Comparison of ENCODE assay signal across 8 mouse cellular contexts in the genomic region with DNA sequence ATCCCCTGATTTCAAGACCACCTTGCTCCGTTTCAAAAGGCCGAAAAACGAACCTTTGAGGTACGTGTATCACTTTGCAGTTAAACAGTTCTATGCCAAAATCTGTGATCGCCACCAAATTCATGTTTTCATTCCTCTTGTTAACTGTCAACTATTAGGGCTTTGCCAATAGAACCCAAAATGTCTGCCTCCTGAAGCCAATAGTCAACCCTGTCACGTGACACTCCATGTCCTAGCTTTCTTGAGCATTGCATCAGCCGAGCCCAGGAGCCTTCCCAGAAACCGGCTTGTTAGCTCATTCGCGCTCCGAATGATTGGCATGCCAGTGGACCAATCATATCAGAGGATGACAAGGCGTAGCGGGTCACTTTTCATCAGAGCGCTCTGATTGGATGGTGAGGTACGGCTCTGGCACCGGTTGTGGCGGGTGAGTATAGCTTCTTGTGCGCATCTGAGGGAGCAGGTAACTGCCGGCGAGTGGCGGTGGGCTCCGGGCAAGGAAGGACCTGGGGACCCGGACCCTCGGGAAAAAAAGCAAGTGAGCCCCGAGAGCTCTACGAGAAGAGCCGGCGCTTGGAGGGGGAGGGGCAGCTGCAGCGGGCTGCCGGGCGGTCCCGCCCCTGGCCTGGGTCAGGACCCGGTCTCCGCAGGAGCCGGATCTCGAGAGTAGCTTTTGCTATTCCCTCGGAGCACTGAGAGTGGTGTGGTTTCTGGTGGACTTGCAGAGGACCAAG. TPM values are rescaled to one million over a fixed set of nuclear protein-coding genes. Genes with fewer than 3 reads are reported as not detected.
A peak's percentile ranks its signal among the peaks of the same experiment; 100 is the strongest.
DNase-seq lines count a peak whose midpoint lies in the region; ATAC-seq and TF ChIP-seq lines count a peak whose summit lies in the region.

No protein-coding gene starts in this region.

- H3K27ac ChIP-seq in bone marrow macrophage, adult 2 months (ENCODE audit: insufficient read depth, low read depth, low read length): peak overlapping the region; percentile 59
- H3K27ac ChIP-seq in embryonic fibroblast, embryonic 13.5 days (ENCODE audit: insufficient read depth, low read length): peak overlapping the region; percentile 84
- H3K27ac ChIP-seq in kidney, embryonic 14.5 days (ENCODE audit: low read depth, low read length): peak overlapping the region; percentile 72
- peak overlapping the region; percentile 76 for H3K27ac ChIP-seq in limb, embryonic 15.5 days

- peak; percentile 99 for ATAC-seq in kidney, embryonic 14.5 days (ENCODE audit: low FRiP score, low TSS enrichment)
- peak; percentile 98 for ATAC-seq in limb, embryonic 15.5 days (ENCODE audit: insufficient number of reproducible peaks, low FRiP score, low TSS enrichment, low read depth)

- peak; percentile 100 for DNase-seq in A20 (ENCODE audit: low read depth, low spot score)
- DNase-seq in heart, adult 9 months (ENCODE audit: low spot score in 2 of 2): peak; percentile 99 to 100
- DNase-seq in monocyte, adult 2 months (ENCODE audit: low read depth in 1 of 2, low spot score in 2 of 2): peak; percentile 91 to 96
- peak; percentile 97 to 99 for DNase-seq in spleen, postnatal 36 days (ENCODE audit: low spot score in 2 of 2)

- H3K4me1 ChIP-seq in bone marrow macrophage, adult 2 months (ENCODE audit: control insufficient read depth, insufficient read depth, low read length): peaks cover 15% of the 10 kb centered on the region
- peaks cover 5% of the 10 kb centered on the region; the same call in 1 of the 2 replicates for H3K4me1 ChIP-seq in embryonic fibroblast, embryonic 13.5 days (ENCODE audit: control insufficient read depth, insufficient read depth, low read length)
- H3K4me1 ChIP-seq in kidney, embryonic 14.5 days (ENCODE audit: control insufficient read depth, insufficient read depth, low read length): peaks cover 17% of the 10 kb centered on the region
- H3K4me1 ChIP-seq in limb, embryonic 15.5 days: peaks cover 21% of the 10 kb centered on the region

- peaks cover 24% of the 10 kb centered on the region for H3K36me3 ChIP-seq in kidney, embryonic 14.5 days (ENCODE audit: control insufficient read depth, insufficient read depth, low read length)
- peaks cover 20% of the 10 kb centered on the region for H3K36me3 ChIP-seq in limb, embryonic 15.5 days

- H3K27me3 ChIP-seq in kidney, embryonic 14.5 days (ENCODE audit: control insufficient read depth, insufficient read depth, low read length): peaks cover 3% of the 10 kb centered on the region; the same call in 1 of the 2 replicates
- peaks cover 4% of the 10 kb centered on the region for H3K27me3 ChIP-seq in limb, embryonic 15.5 days

- H3K4me3 ChIP-seq in bone marrow macrophage, adult 2 months (ENCODE audit: insufficient read depth, low read length): peak overlapping the region; percentile 77
- peak overlapping the region; percentile 93 for H3K4me3 ChIP-seq in embryonic fibroblast, embryonic 13.5 days (ENCODE audit: insufficient read depth, low read length)
- H3K4me3 ChIP-seq in kidney, embryonic 14.5 days (ENCODE audit: low read length): peak overlapping the region; percentile 68
- H3K4me3 ChIP-seq in limb, embryonic 15.5 days: peak overlapping the region; percentile 68

- no peak for TF ChIP-seq POLR2A in bone marrow macrophage, adult 2 months (IDR thresholded peaks at IDR 0.05; ENCODE audit: borderline replicate concordance, low read depth, low read length)
- TF ChIP-seq POLR2A in embryonic fibroblast, embryonic 13.5 days (IDR thresholded peaks at IDR 0.05; ENCODE audit: low read depth, low read length): peak; percentile 81

- peak overlapping the region; percentile 74 for H3K9ac ChIP-seq in kidney, embryonic 14.5 days (ENCODE audit: low read depth, low read length)
- H3K9ac ChIP-seq in limb, embryonic 15.5 days: peak overlapping the region; percentile 65

- WGBS in kidney, embryonic 14.5 days: 7% methylated on average over 37 of the region's 37 CpGs
- WGBS in limb, embryonic 15.5 days: 5% methylated on average over 37 of the region's 37 CpGs

- TF ChIP-seq CTCF in bone marrow macrophage, adult 2 months (IDR thresholded peaks at IDR 0.05; ENCODE audit: low read depth, low read length): no peak
- no peak for TF ChIP-seq CTCF in embryonic fibroblast, embryonic 13.5 days (IDR thresholded peaks at IDR 0.05; ENCODE audit: borderline replicate concordance, insufficient read depth, low read length)

- peak overlapping the region; percentile 76 for H3K4me2 ChIP-seq in kidney, embryonic 14.5 days (replicated peaks; ENCODE audit: low read depth, low read length)
- H3K4me2 ChIP-seq in limb, embryonic 15.5 days: peak overlapping the region; percentile 57

- no peaks in the 10 kb centered on the region for H3K9me3 ChIP-seq in kidney, embryonic 14.5 days (ENCODE audit: control insufficient read depth, low read length)
- no peaks in the 10 kb centered on the region for H3K9me3 ChIP-seq in limb, embryonic 15.5 days

RNA-seq across cellular contexts. Expression of gene Aars, which starts 0.7 kb away (rescaled TPM):
- 20.8 and 27.2 TPM in 2 replicates for polyA plus RNA-seq in bone marrow macrophage, adult 2 months (2012; ENCODE audit: insufficient read depth, insufficient read length, missing spikeins)
- 192 and 194 TPM in 2 replicates for polyA plus RNA-seq in embryonic fibroblast, embryonic 13.5 days (2011; ENCODE audit: insufficient read length, low read depth, missing spikeins)
- 37.9 and 59.7 TPM in 2 replicates for polyA plus RNA-seq in kidney, embryonic 14.5 days (2014; fragmentation: Nextera tagmentation; extraction: Ambion mirVana)
- 48.0 and 48.4 TPM in 2 replicates for polyA plus RNA-seq in limb, embryonic 15.5 days (2015; fragmentation: Nextera tagmentation; extraction: Ambion mirVana)

RNA-seq across cellular contexts. Expression of gene Ddx19b, which starts 2.1 kb away (rescaled TPM):
- 5.5 and 6.4 TPM in 2 replicates for polyA plus RNA-seq in bone marrow macrophage, adult 2 months (2012; ENCODE audit: insufficient read depth, insufficient read length, missing spikeins)
- 7.8 and 8.5 TPM in 2 replicates for polyA plus RNA-seq in embryonic fibroblast, embryonic 13.5 days (2011; ENCODE audit: insufficient read length, low read depth, missing spikeins)
- 2.3 and 6.7 TPM in 2 replicates for polyA plus RNA-seq in kidney, embryonic 14.5 days (2014; fragmentation: Nextera tagmentation; extraction: Ambion mirVana)
- polyA plus RNA-seq in limb, embryonic 15.5 days (2015; fragmentation: Nextera tagmentation; extraction: Ambion mirVana): 4.9 and 5.0 TPM in 2 replicates

RNA-seq across cellular contexts. Expression of gene Exosc6, which starts 22.5 kb away (rescaled TPM):
- not detected in 2 replicates for polyA plus RNA-seq in bone marrow macrophage, adult 2 months (2012; ENCODE audit: insufficient read depth, insufficient read length, missing spikeins)
- polyA plus RNA-seq in embryonic fibroblast, embryonic 13.5 days (2011; ENCODE audit: insufficient read length, low read depth, missing spikeins): not detected in 2 replicates
- 53.3 and 77.3 TPM in 2 replicates for polyA plus RNA-seq in kidney, embryonic 14.5 days (2014; fragmentation: Nextera tagmentation; extraction: Ambion mirVana)
- 8.2 and 9.7 TPM in 2 replicates for polyA plus RNA-seq in limb, embryonic 15.5 days (2015; fragmentation: Nextera tagmentation; extraction: Ambion mirVana)

RNA-seq across cellular contexts. Expression of gene Ddx19a, which starts 36.0 kb away (rescaled TPM):
- polyA plus RNA-seq in bone marrow macrophage, adult 2 months (2012; ENCODE audit: insufficient read depth, insufficient read length, missing spikeins): 32.5 and 36.1 TPM in 2 replicates
- 46.0 and 46.8 TPM in 2 replicates for polyA plus RNA-seq in embryonic fibroblast, embryonic 13.5 days (2011; ENCODE audit: insufficient read length, low read depth, missing spikeins)
- 12.8 and 20.1 TPM in 2 replicates for polyA plus RNA-seq in kidney, embryonic 14.5 days (2014; fragmentation: Nextera tagmentation; extraction: Ambion mirVana)
- polyA plus RNA-seq in limb, embryonic 15.5 days (2015; fragmentation: Nextera tagmentation; extraction: Ambion mirVana): 12.4 and 15.9 TPM in 2 replicates

RNA-seq across cellular contexts. Expression of gene Clec18a, which starts 58.6 kb away (rescaled TPM):
- polyA plus RNA-seq in bone marrow macrophage, adult 2 months (2012; ENCODE audit: insufficient read depth, insufficient read length, missing spikeins): not detected in 2 replicates
- not detected in 2 replicates for polyA plus RNA-seq in embryonic fibroblast, embryonic 13.5 days (2011; ENCODE audit: insufficient read length, low read depth, missing spikeins)
- polyA plus RNA-seq in kidney, embryonic 14.5 days (2014; fragmentation: Nextera tagmentation; extraction: Ambion mirVana): 51.6 and 59.0 TPM in 2 replicates
- not detected in 2 replicates for polyA plus RNA-seq in limb, embryonic 15.5 days (2015; fragmentation: Nextera tagmentation; extraction: Ambion mirVana)

Comparison
In these comparisons a context has a peak if more than half of its experiments do, and no peak if none do; other contexts are left out.
1. Peak in every context shown above with its lines: DNase-seq, ATAC-seq, H3K4me3 ChIP-seq and H3K27ac ChIP-seq.